Mouse (Mus musculus): Measurements from ENCODE around the gene Hist2h2ac. TPM values are rescaled to one million over a fixed set of nuclear protein-coding genes. Genes with fewer than 3 reads are reported as not detected.

The Hist2h2ac gene
- polyA plus RNA-seq, 1 experiment: 28.7 TPM

GRCm38 (mm10) chr3:96235836-96236235 is 15.2 kb upstream of the Hist2h2ac start:
- no peak overlapping the region for H3K27ac ChIP-seq (ENCODE audit: insufficient read depth, low read depth, low read length)
- WGBS: 67% methylated on average over 3 of the region's 3 CpGs
- H3K27me3 ChIP-seq (ENCODE audit: control insufficient read depth, insufficient read depth, low read length): no peaks in the 10 kb centered on the region
- H3K4me3 ChIP-seq (ENCODE audit: low read depth, low read length): no peak overlapping the region
- TF ChIP-seq POLR2A (IDR thresholded peaks at IDR 0.05; ENCODE audit: low read depth, low read length) (no peak), CTCF (IDR thresholded peaks at IDR 0.05; ENCODE audit: extremely low read depth, insufficient read length, insufficient replicate concordance, low read depth, low read length) (no peak)
- no peaks in the 10 kb centered on the region; the same call in 1 of the 2 replicates for H3K4me1 ChIP-seq (ENCODE audit: control insufficient read depth, insufficient read depth, insufficient read length, low read length)
- no peaks in the 10 kb centered on the region for H3K36me3 ChIP-seq (ENCODE audit: control insufficient read depth, insufficient read depth, low read length)

GRCm38 (mm10) chr3:96234914-96235313 is 14.2 kb upstream of the Hist2h2ac start:
- no peak for TF ChIP-seq CTCF (IDR thresholded peaks at IDR 0.05; ENCODE audit: extremely low read depth, insufficient read length, insufficient replicate concordance, low read depth, low read length)
- TF ChIP-seq POLR2A (IDR thresholded peaks at IDR 0.05; ENCODE audit: low read depth, low read length): no peak
- 84% methylated on average over 2 of the region's 2 CpGs for WGBS
- H3K27me3 ChIP-seq (ENCODE audit: control insufficient read depth, insufficient read depth, low read length): no peaks in the 10 kb centered on the region
- H3K4me3 ChIP-seq (ENCODE audit: low read depth, low read length): no peak overlapping the region
- no peak overlapping the region for H3K27ac ChIP-seq (ENCODE audit: insufficient read depth, low read depth, low read length)
- no peaks in the 10 kb centered on the region for H3K36me3 ChIP-seq (ENCODE audit: control insufficient read depth, insufficient read depth, low read length)
- no peaks in the 10 kb centered on the region; the same call in 1 of the 2 replicates for H3K4me1 ChIP-seq (ENCODE audit: control insufficient read depth, insufficient read depth, insufficient read length, low read length)

- Histone ChIP-seq H3K27me3 (ENCODE audit: control insufficient read depth, insufficient read depth, low read length) (no peaks in the 10 kb centered on the region), H3K4me1 (ENCODE audit: control insufficient read depth, insufficient read depth, insufficient read length, low read length) (no peaks in the 10 kb centered on the region; the same call in 1 of the 2 replicates), H3K27ac (ENCODE audit: insufficient read depth, low read depth, low read length) (no peak overlapping the region), H3K4me3 (ENCODE audit: low read depth, low read length) (no peak overlapping the region), H3K36me3 (ENCODE audit: control insufficient read depth, insufficient read depth, low read length) (no peaks in the 10 kb centered on the region)
- no peak for TF ChIP-seq CTCF (IDR thresholded peaks at IDR 0.05; ENCODE audit: extremely low read depth, insufficient read length, insufficient replicate concordance, low read depth, low read length)
- no peak for TF ChIP-seq POLR2A (IDR thresholded peaks at IDR 0.05; ENCODE audit: low read depth, low read length)
- 57% methylated on average over 2 of the region's 2 CpGs for WGBS
Measured at GRCm38 (mm10) chr3:96231758-96232120, 11.1 kb upstream of the Hist2h2ac start.

- no peaks in the 10 kb centered on the region; the same call in 1 of the 2 replicates for H3K4me1 ChIP-seq (ENCODE audit: control insufficient read depth, insufficient read depth, insufficient read length, low read length)
- WGBS: 76% methylated on average over 4 of the region's 4 CpGs
- H3K27me3 ChIP-seq (ENCODE audit: control insufficient read depth, insufficient read depth, low read length): no peaks in the 10 kb centered on the region
Measured at GRCm38 (mm10) chr3:96230910-96231757, 10.5 kb upstream of the Hist2h2ac start.

GRCm38 (mm10) chr3:96230404-96230803 is 9.7 kb upstream of the Hist2h2ac start:
- Histone ChIP-seq H3K4me1 (ENCODE audit: control insufficient read depth, insufficient read depth, insufficient read length, low read length) (no peaks in the 10 kb centered on the region; the same call in 1 of the 2 replicates), H3K27ac (ENCODE audit: insufficient read depth, low read depth, low read length) (no peak overlapping the region), H3K36me3 (ENCODE audit: control insufficient read depth, insufficient read depth, low read length) (no peaks in the 10 kb centered on the region), H3K27me3 (ENCODE audit: control insufficient read depth, insufficient read depth, low read length) (no peaks in the 10 kb centered on the region), H3K4me3 (ENCODE audit: low read depth, low read length) (no peak overlapping the region)
- WGBS: 61% methylated on average over 2 of the region's 2 CpGs
- no peak for TF ChIP-seq CTCF (IDR thresholded peaks at IDR 0.05; ENCODE audit: extremely low read depth, insufficient read length, insufficient replicate concordance, low read depth, low read length)
- no peak for TF ChIP-seq POLR2A (IDR thresholded peaks at IDR 0.05; ENCODE audit: low read depth, low read length)

More at GRCm38 (mm10) chr3:96230910-96231757, 10.5 kb upstream of the Hist2h2ac start:
- Histone ChIP-seq H3K36me3 (ENCODE audit: control insufficient read depth, insufficient read depth, low read length) (no peaks in the 10 kb centered on the region), H3K27ac (ENCODE audit: insufficient read depth, low read depth, low read length) (no peak overlapping the region), H3K4me3 (ENCODE audit: low read depth, low read length) (no peak overlapping the region)
- TF ChIP-seq CTCF (IDR thresholded peaks at IDR 0.05; ENCODE audit: extremely low read depth, insufficient read length, insufficient replicate concordance, low read depth, low read length) (no peak), POLR2A (IDR thresholded peaks at IDR 0.05; ENCODE audit: low read depth, low read length) (no peak)

GRCm38 (mm10) chr3:96228828-96229227 is 8.1 kb upstream of the Hist2h2ac start:
- WGBS: 56% methylated on average over 2 of the region's 2 CpGs
- H3K36me3 ChIP-seq (ENCODE audit: control insufficient read depth, insufficient read depth, low read length): no peaks in the 10 kb centered on the region
- H3K27ac ChIP-seq (ENCODE audit: insufficient read depth, low read depth, low read length): no peak overlapping the region
- H3K4me1 ChIP-seq (ENCODE audit: control insufficient read depth, insufficient read depth, insufficient read length, low read length): no peaks in the 10 kb centered on the region; the same call in 1 of the 2 replicates
- no peak overlapping the region for H3K4me3 ChIP-seq (ENCODE audit: low read depth, low read length)
- TF ChIP-seq POLR2A (IDR thresholded peaks at IDR 0.05; ENCODE audit: low read depth, low read length) (no peak), CTCF (IDR thresholded peaks at IDR 0.05; ENCODE audit: extremely low read depth, insufficient read length, insufficient replicate concordance, low read depth, low read length) (no peak)
- H3K27me3 ChIP-seq (ENCODE audit: control insufficient read depth, insufficient read depth, low read length): no peaks in the 10 kb centered on the region
